Mouse (Mus musculus): ENCODE data around the gene Gm21983. TPM values are rescaled to one million over a fixed set of nuclear protein-coding genes. Genes with fewer than 3 reads are reported as not detected.
A peak's percentile ranks its signal among the peaks of the same experiment; 100 is the strongest.

Gm21983 gene
- polyA plus RNA-seq, 2 experiments: 0.62 to 5.2 TPM

DNA sequence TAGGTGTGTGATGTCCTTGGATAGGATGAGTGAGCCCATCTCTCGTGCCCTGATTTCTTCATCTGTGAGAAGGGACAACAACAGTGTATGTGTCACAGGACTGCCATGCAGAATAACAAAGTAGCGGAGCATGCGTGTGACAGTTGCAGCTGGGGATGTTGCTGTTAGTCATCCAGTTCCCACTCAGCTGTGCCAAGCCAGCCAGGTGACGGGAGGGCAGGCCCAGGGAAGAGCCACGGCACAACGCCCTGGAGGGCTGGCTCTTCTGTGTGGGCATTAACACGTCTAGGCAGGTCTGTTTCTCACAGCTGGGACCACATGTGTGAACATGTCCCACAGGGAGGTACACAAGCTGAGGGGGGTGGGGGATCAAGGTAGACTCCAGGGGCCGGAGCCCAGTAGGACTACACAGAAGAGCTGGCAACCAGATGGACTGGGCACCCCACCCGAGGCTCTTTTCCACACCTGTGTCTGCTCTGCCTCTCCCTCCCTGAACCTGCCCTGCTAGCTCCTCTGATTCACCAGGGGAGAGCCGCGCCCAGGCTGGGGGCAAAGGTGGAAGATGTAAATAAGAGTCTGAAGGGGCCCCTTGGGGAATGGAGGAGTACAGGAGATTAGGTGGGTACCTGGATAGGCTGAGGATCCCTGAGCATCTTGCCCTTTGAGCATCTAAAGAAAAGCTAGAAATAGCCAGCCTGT lies 44.1 kb upstream of the Gm21983 start:
- Histone ChIP-seq H3K9me3 (ENCODE audit: control insufficient read depth, low read length) (no peaks in the 10 kb centered on the region), H3K27me3 (ENCODE audit: control insufficient read depth, insufficient read depth, low read length) (no peaks in the 10 kb centered on the region), H3K4me1 (ENCODE audit: control insufficient read depth, insufficient read depth, low read length) (peaks cover 29% of the 10 kb centered on the region), H3K4me2 (replicated peaks; ENCODE audit: low read depth, low read length, severe bottlenecking) (peak overlapping the region; percentile 64), H3K9ac (ENCODE audit: low read depth, low read length, severe bottlenecking) (peak overlapping the region; percentile 67; the same call in 1 of the 2 replicates), H3K27ac (replicated peaks; ENCODE audit: low read depth, low read length) (no peak overlapping the region), H3K36me3 (ENCODE audit: control insufficient read depth, insufficient read depth, low read length) (peaks cover 6% of the 10 kb centered on the region; the same call in 1 of the 2 replicates), H3K4me3 (replicated peaks; ENCODE audit: low read length) (0 out of 2 replicates have a peak overlapping the region, but pooled peaks have one; percentile 79)
- no peak for ATAC-seq (ENCODE audit: low FRiP score, low read depth)
- WGBS: 61% methylated on average over 11 of the region's 11 CpGs
- TF ChIP-seq POLR2A (IDR thresholded peaks at IDR 0.05; ENCODE audit: borderline replicate concordance, extremely low read depth, insufficient read depth, insufficient read length): no peak
- DNase-seq (ENCODE audit: low spot score): no peak

DNA sequence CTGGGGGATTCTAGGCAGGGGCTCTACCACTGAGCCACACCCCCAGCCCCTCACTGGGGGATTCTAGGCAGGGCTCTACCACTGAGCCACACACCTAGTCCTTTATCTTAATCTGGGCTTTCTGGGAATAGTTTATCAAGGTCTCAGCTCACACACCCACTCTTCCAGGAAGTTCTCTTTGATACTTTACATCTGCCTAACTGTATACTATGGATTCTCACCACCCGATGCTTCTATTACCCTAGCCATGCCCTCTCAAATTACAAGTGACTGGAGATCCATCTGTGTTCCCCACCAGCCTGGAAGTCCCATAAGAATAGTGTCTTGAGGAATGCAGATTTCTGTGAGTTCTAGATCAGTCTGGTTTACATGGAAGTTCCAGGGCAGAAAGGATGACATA lies 41.7 kb upstream of the Gm21983 start:
- 73% methylated on average over 1 of the region's 1 CpGs for WGBS
- no peak for DNase-seq (ENCODE audit: low spot score)
- peaks cover 25% of the 10 kb centered on the region for H3K36me3 ChIP-seq (ENCODE audit: control insufficient read depth, insufficient read depth, low read length)

DNA sequence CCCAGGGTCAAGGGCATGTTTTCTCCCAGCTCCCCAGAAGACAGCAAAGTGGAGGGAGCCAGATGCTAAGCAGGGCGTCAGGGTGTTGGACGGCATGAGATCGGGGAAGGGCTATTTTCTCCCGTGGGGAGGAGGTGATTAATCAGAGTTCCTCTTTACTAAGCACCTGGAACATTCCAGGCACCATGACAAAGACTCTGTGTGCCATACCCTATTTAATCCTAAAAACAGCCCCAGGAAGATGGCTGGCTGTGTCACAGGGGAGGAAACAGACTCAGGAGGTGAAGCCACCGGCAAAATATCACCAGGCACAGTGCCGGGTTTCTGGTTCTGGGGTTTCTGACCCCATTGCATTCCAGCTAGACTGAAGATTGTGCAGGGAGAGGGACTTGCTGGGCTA lies 41.1 kb upstream of the Gm21983 start:
- Histone ChIP-seq H3K9ac (ENCODE audit: low read depth, low read length, severe bottlenecking) (no peak overlapping the region), H3K27me3 (ENCODE audit: control insufficient read depth, insufficient read depth, low read length) (no peaks in the 10 kb centered on the region), H3K27ac (replicated peaks; ENCODE audit: low read depth, low read length) (no peak overlapping the region), H3K4me2 (replicated peaks; ENCODE audit: low read depth, low read length, severe bottlenecking) (no peak overlapping the region), H3K4me1 (ENCODE audit: control insufficient read depth, insufficient read depth, low read length) (peaks cover 25% of the 10 kb centered on the region), H3K9me3 (ENCODE audit: control insufficient read depth, low read length) (no peaks in the 10 kb centered on the region), H3K4me3 (replicated peaks; ENCODE audit: low read length) (no peak overlapping the region), H3K36me3 (ENCODE audit: control insufficient read depth, insufficient read depth, low read length) (peaks cover 27% of the 10 kb centered on the region)
- no peak for ATAC-seq (ENCODE audit: low FRiP score, low read depth)
- 73% methylated on average over 6 of the region's 6 CpGs for WGBS
- no peak for TF ChIP-seq POLR2A (IDR thresholded peaks at IDR 0.05; ENCODE audit: borderline replicate concordance, extremely low read depth, insufficient read depth, insufficient read length)
- DNase-seq (ENCODE audit: low spot score): no peak

More for the DNA sequence above, 41.7 kb upstream of the Gm21983 start:
- Histone ChIP-seq H3K4me1 (ENCODE audit: control insufficient read depth, insufficient read depth, low read length) (peaks cover 29% of the 10 kb centered on the region), H3K4me2 (replicated peaks; ENCODE audit: low read depth, low read length, severe bottlenecking) (no peak overlapping the region), H3K9ac (ENCODE audit: low read depth, low read length, severe bottlenecking) (no peak overlapping the region), H3K4me3 (replicated peaks; ENCODE audit: low read length) (no peak overlapping the region), H3K9me3 (ENCODE audit: control insufficient read depth, low read length) (no peaks in the 10 kb centered on the region), H3K27ac (replicated peaks; ENCODE audit: low read depth, low read length) (no peak overlapping the region), H3K27me3 (ENCODE audit: control insufficient read depth, insufficient read depth, low read length) (no peaks in the 10 kb centered on the region)
- TF ChIP-seq POLR2A (IDR thresholded peaks at IDR 0.05; ENCODE audit: borderline replicate concordance, extremely low read depth, insufficient read depth, insufficient read length): no peak
- ATAC-seq (ENCODE audit: low FRiP score, low read depth): no peak

DNA sequence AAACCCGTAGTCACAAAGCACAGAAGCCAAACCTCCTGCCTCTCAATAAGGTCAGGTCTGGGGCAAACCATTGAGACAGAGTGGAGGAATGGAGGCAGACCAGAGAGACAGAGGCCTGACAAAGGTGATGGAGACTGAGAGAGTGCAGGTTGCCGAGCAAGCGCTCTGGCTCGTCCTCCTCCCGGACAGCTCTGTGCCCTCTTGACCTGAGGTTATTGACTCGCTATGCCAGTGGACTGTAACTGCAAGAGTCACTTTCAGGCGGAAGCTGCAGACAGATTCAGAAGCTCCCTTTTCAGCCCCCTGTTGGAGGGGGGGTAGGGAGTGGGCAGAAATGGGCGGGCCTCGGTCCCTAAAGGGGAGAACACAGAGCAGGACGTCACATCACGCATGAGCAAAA lies 39.1 kb upstream of the Gm21983 start:
- TF ChIP-seq POLR2A (IDR thresholded peaks at IDR 0.05; ENCODE audit: borderline replicate concordance, extremely low read depth, insufficient read depth, insufficient read length): no peak
- Histone ChIP-seq H3K4me3 (replicated peaks; ENCODE audit: low read length) (no peak overlapping the region), H3K27me3 (ENCODE audit: control insufficient read depth, insufficient read depth, low read length) (no peaks in the 10 kb centered on the region), H3K27ac (replicated peaks; ENCODE audit: low read depth, low read length) (no peak overlapping the region), H3K4me2 (replicated peaks; ENCODE audit: low read depth, low read length, severe bottlenecking) (no peak overlapping the region), H3K9me3 (ENCODE audit: control insufficient read depth, low read length) (no peaks in the 10 kb centered on the region), H3K36me3 (ENCODE audit: control insufficient read depth, insufficient read depth, low read length) (peaks cover 46% of the 10 kb centered on the region), H3K4me1 (ENCODE audit: control insufficient read depth, insufficient read depth, low read length) (peaks cover 5% of the 10 kb centered on the region), H3K9ac (ENCODE audit: low read depth, low read length, severe bottlenecking) (no peak overlapping the region)
- 78% methylated on average over 11 of the region's 11 CpGs for WGBS
- no peak for DNase-seq (ENCODE audit: low spot score)
- no peak for ATAC-seq (ENCODE audit: low FRiP score, low read depth)

DNA sequence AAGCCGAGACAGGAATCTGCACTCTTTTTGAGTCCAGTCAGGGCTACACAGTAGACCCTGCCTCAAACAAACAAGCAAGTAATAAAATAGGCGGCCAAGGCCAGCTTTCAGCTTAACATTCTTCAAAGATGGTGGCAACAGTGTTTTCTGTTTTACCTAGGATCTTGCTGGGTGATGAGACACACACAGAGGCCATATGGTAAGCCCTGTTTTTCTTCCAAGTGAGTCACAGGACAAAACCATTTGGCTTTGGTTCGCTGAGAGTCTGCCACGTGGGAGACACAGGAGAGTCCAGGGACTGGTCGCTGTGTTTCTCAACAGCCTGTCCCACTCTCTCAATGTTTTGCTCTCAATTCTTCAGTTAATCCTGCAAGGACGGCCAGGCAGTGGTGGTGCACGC lies 37.7 kb upstream of the Gm21983 start:
- H3K27ac ChIP-seq (replicated peaks; ENCODE audit: low read depth, low read length): no peak overlapping the region
- H3K4me2 ChIP-seq (replicated peaks; ENCODE audit: low read depth, low read length, severe bottlenecking): no peak overlapping the region
- H3K9me3 ChIP-seq (ENCODE audit: control insufficient read depth, low read length): no peaks in the 10 kb centered on the region
- no peaks in the 10 kb centered on the region for H3K27me3 ChIP-seq (ENCODE audit: control insufficient read depth, insufficient read depth, low read length)
- DNase-seq (ENCODE audit: low spot score) (no peak), ATAC-seq (ENCODE audit: low FRiP score, low read depth) (no peak)
- TF ChIP-seq POLR2A (IDR thresholded peaks at IDR 0.05; ENCODE audit: borderline replicate concordance, extremely low read depth, insufficient read depth, insufficient read length): no peak
- H3K9ac ChIP-seq (ENCODE audit: low read depth, low read length, severe bottlenecking): no peak overlapping the region
- H3K36me3 ChIP-seq (ENCODE audit: control insufficient read depth, insufficient read depth, low read length): peaks cover 56% of the 10 kb centered on the region
- H3K4me3 ChIP-seq (replicated peaks; ENCODE audit: low read length): no peak overlapping the region
- H3K4me1 ChIP-seq (ENCODE audit: control insufficient read depth, insufficient read depth, low read length): no peaks in the 10 kb centered on the region
- WGBS: 80% methylated on average over 7 of the region's 7 CpGs

Data from limb, embryonic 14.5 days (tissue).